Mouse (Mus musculus) intestine, postnatal 0 days (tissue): ENCODE measurements around the gene 3110009E18Rik. TPM values are rescaled to one million over a fixed set of nuclear protein-coding genes. Genes with fewer than 3 reads are reported as not detected.

ENCODE experiments used
- ATAC-seq: fragments of 200-750 bp; cut with Nextera tagmentation; 2 replicates; pipeline ENCODE4 v1.8.0; 2017; ENCODE audit warnings: mild to moderate bottlenecking, moderate TSS enrichment, moderate library complexity
- H3K27ac ChIP-seq: fragments of 300-500 bp; sonication (generic); 2 replicates; pipeline ENCODE4 v1.5.1; 2014; ENCODE audit warnings: mild to moderate bottlenecking, low read depth, low read length, moderate library complexity
- H3K27me3 ChIP-seq: fragments of 300-500 bp; sonication (generic); replicated peaks from 2 replicates; pipeline ENCODE4 v1.6.1; 2014; ENCODE audit warnings: low read length, mixed read lengths; ENCODE audit not compliant: control insufficient read depth, insufficient read depth
- H3K36me3 ChIP-seq: fragments of 300-500 bp; sonication (generic); 2 replicates; pipeline ENCODE4 v1.6.1; 2014; ENCODE audit warnings: mild to moderate bottlenecking, moderate library complexity; ENCODE audit not compliant: control insufficient read depth, insufficient read depth
- H3K4me1 ChIP-seq: fragments of 300-500 bp; sonication (generic); replicated peaks from 2 replicates; pipeline ENCODE4 v1.6.1; 2014; ENCODE audit warnings: antibody characterized with exemption, low read length, mixed read lengths; ENCODE audit not compliant: control insufficient read depth, insufficient read depth
- H3K4me2 ChIP-seq: fragments of 300-500 bp; sonication (generic); replicated peaks from 2 replicates; pipeline ENCODE4 v1.6.1; 2014; ENCODE audit warnings: low read depth, mild to moderate bottlenecking, moderate library complexity
- H3K4me3 ChIP-seq: fragments of 300-500 bp; sonication (generic); 2 replicates; pipeline ENCODE4 v1.5.1; 2014; ENCODE audit warnings: low read depth, low read length
- H3K9ac ChIP-seq: fragments of 300-500 bp; sonication (generic); 2 replicates; pipeline ENCODE4 v1.6.1; 2014; ENCODE audit warnings: mild to moderate bottlenecking, low read depth, low read length
- H3K9me3 ChIP-seq: fragments of 300-500 bp; sonication (generic); 2 replicates; pipeline ENCODE4 v1.6.1; 2016; ENCODE audit warnings: mixed run types; ENCODE audit not compliant: control insufficient read depth
- CTCF ChIP-seq: sonication (generic); IDR thresholded peaks from 2 replicates; pipeline ENCODE4 v1.5.1; 2016; ENCODE audit warnings: low read depth, mild to moderate bottlenecking, control low read depth, antibody characterized with exemption, moderate library complexity
- WGBS: fragments of 180-500 bp; shearing (Covaris S2); extraction: QIAGEN DNeasy Blood & Tissue Kit; methylation state at CpG from one replicate; pipeline ENCODE4 v1.1.7; 2014; 5-methylcytosine and 5-hydroxymethylcytosine counted together
- polyA plus RNA-seq: library from polyadenylated mRNA; unstranded; fragments of >200 nt; fragmentation: Nextera tagmentation; extraction: Ambion mirVana; gene quantifications from 2 replicates; pipeline ENCODE4 v1.2.1, GENCODE M21; 2015

Gene 3110009E18Rik
- polyA plus RNA-seq, 1 experiment from 2014 or later = 8.7 TPM

- Histone ChIP-seq H3K36me3 (peaks cover 16% of the 10 kb centered on the region), H3K4me3 (peak overlapping the region; percentile 49), H3K27me3 (no peaks in the 10 kb centered on the region), H3K27ac (peak overlapping the region; percentile 91), H3K9ac (peak overlapping the region; percentile 46), H3K4me1 (0 out of 2 replicates have a peak, but pooled peaks cover 9% of the 10 kb centered on the region), H3K4me2 (peak overlapping the region; percentile 74), H3K9me3 (no peaks in the 10 kb centered on the region)
- peak; percentile 53 for ATAC-seq
- 2% methylated on average over 24 of the region's 24 CpGs for WGBS
- no peak for TF ChIP-seq CTCF
These were observed 632 bp upstream of the 3110009E18Rik start for GRCm38 (mm10) chr1:120120141-120120968.

GRCm38 (mm10) chr1:120121930-120122530, 1.0 kb downstream of the 3110009E18Rik start:
- Histone ChIP-seq H3K4me3 (peak overlapping the region; percentile 49), H3K9ac (no peak overlapping the region), H3K27me3 (no peaks in the 10 kb centered on the region), H3K4me2 (peak overlapping the region; percentile 74), H3K27ac (peak overlapping the region; percentile 83), H3K4me1 (0 out of 2 replicates have a peak, but pooled peaks cover 12% of the 10 kb centered on the region), H3K9me3 (no peaks in the 10 kb centered on the region), H3K36me3 (peaks cover 3% of the 10 kb centered on the region; the same call in 1 of the 2 replicates)
- no peak for ATAC-seq
- WGBS = 54% methylated on average over 9 of the region's 9 CpGs
- TF ChIP-seq CTCF = no peak

GRCm38 (mm10) chr1:120122634-120123383, 1.8 kb downstream of the 3110009E18Rik start:
- TF ChIP-seq CTCF = no peak
- H3K4me2 ChIP-seq = peak overlapping the region; percentile 6; the same call in 1 of the 2 replicates
- ATAC-seq = no peak

GRCm38 (mm10) chr1:120124839-120125238, 3.9 kb downstream of the 3110009E18Rik start:
- no peaks in the 10 kb centered on the region for H3K9me3 ChIP-seq
- no peaks in the 10 kb centered on the region for H3K36me3 ChIP-seq
- no peaks in the 10 kb centered on the region for H3K27me3 ChIP-seq
- 41% methylated on average over 4 of the region's 4 CpGs for WGBS
- no peak for TF ChIP-seq CTCF
- peak overlapping the region; percentile 41; the same call in 1 of the 2 replicates for H3K27ac ChIP-seq
- no peak overlapping the region for H3K4me3 ChIP-seq
- ATAC-seq = peak; percentile 20
- no peak overlapping the region for H3K9ac ChIP-seq
- H3K4me1 ChIP-seq = 0 out of 2 replicates have a peak, but pooled peaks cover 12% of the 10 kb centered on the region
- no peak overlapping the region for H3K4me2 ChIP-seq

More at GRCm38 (mm10) chr1:120122634-120123383, 1.8 kb downstream of the 3110009E18Rik start:
- Histone ChIP-seq H3K9me3 (no peaks in the 10 kb centered on the region), H3K27me3 (no peaks in the 10 kb centered on the region), H3K9ac (no peak overlapping the region), H3K36me3 (no peaks in the 10 kb centered on the region), H3K4me1 (0 out of 2 replicates have a peak, but pooled peaks cover 12% of the 10 kb centered on the region), H3K27ac (peak overlapping the region; percentile 83), H3K4me3 (no peak overlapping the region)
- WGBS = 83% methylated on average over 8 of the region's 8 CpGs

- WGBS = 78% methylated on average over 6 of the region's 6 CpGs
- H3K27me3 ChIP-seq = no peaks in the 10 kb centered on the region
- no peak overlapping the region for H3K9ac ChIP-seq
- no peak overlapping the region for H3K4me2 ChIP-seq
- no peak for TF ChIP-seq CTCF
- peak overlapping the region; percentile 41; the same call in 1 of the 2 replicates for H3K27ac ChIP-seq
- no peaks in the 10 kb centered on the region for H3K9me3 ChIP-seq
- ATAC-seq = no peak
- no peaks in the 10 kb centered on the region for H3K36me3 ChIP-seq
- H3K4me3 ChIP-seq = no peak overlapping the region
- H3K4me1 ChIP-seq = 0 out of 2 replicates have a peak, but pooled peaks cover 12% of the 10 kb centered on the region
These were observed 4.5 kb downstream of the 3110009E18Rik start for GRCm38 (mm10) chr1:120125471-120125870.
